Mouse (Mus musculus): ENCODE data around the gene Lgals7.
"Not testable (repeated sequence)": the region's sequence is repeated elsewhere in the genome, so short reads cannot be mapped to it uniquely, and the experiment has no call there.

Gene Lgals7

GRCm38 (mm10) chr7:28879606-28880005, 16.0 kb downstream of the Lgals7 start:
- DNase-seq, result no peak

GRCm38 (mm10) chr7:28880554-28880953, 16.9 kb downstream of the Lgals7 start:
- DNase-seq, result no peak

DNA sequence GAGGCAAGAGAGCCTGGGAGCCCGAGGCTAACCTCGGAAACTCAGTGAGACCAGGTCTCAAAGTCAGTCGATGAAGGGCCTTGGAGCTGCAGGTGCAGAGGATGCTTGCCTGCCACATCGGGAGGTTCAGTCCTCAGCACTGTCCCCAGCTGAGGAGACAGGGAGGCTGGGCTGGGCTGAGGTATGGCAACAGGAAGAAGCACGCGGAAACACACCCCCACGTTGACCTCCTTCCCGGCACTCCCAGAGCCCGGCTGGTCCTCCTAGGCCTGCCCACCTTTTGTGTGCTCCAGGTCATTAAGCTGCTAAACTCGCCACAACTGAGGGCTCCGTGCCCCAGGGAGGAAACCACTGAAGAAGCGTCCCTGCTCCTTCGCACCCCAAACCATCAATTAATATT, 17.5 kb downstream of the Lgals7 start, which contains the start of gene Capn12:
TSS of gene Capn12 (plus strand) at position 224 of the 400 bp plus-strand sequence.
- DNase-seq, result no peak

GRCm38 (mm10) chr7:28883039-28883438, 19.4 kb downstream of the Lgals7 start:
- DNase-seq, result no peak

DNA sequence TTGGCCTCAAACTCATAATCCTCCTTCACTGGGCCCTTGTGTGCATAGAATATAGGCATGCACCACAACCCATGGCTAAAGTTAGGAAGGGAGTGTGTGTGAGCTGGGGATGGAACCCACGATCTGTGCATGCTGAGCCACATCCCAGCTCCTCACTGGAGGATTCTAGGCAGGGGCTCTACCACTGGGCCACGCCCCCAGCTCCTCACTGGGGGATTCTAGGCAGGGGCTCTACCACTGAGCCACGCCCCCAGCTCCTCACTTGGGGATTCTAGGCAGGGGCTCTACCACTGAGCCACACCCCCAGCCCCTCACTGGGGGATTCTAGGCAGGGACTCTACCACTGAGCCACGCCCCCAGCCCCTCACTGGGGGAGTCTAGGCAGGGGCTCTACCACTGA, 20.1 kb downstream of the Lgals7 start:
- DNase-seq, result not testable (repeated sequence)

DNA sequence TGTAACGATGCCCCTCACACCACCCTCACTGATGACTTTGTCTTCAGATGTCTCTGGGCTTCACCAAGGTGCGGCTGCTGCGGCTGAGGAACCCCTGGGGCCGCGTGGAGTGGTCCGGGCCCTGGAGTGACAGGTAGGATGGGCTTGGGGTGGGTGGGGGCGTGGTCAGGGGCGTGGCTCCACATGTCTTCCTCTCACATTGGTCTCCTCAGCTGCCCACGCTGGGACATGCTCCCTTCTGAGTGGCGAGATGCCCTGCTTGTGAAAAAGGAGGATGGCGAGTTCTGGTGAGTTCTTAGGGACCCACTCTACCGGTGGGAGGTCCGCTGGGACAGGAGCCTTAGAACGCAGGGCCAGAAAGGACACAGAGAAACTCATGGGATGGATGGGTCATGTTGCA, 22.8 kb downstream of the Lgals7 start:
- no peak for DNase-seq

DNA sequence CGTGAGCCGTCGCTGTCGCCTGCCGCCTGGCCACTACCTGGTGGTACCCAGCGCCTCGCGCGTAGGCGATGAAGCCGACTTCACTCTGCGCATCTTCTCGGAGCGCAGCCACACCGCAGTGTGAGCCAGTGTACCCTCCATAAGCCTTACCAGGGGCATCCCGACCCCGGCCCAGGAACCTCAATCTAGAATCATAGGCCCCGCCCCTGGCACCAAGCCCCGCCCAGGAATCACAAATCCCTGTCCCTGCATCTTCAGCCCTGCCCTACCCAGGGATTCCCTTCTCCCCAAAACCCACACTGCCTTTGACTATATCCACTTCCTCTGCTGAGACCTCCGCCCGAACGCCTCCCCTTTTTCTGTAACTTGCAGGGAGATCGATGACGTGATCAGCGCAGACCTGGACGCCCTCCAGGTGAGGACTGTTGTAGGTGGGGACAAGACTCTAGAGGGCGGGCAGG, 25.1 kb downstream of the Lgals7 start:
- DNase-seq, result no peak

GRCm38 (mm10) chr7:28892601-28893000, 28.9 kb downstream of the Lgals7 start:
- no peak for DNase-seq

DNA sequence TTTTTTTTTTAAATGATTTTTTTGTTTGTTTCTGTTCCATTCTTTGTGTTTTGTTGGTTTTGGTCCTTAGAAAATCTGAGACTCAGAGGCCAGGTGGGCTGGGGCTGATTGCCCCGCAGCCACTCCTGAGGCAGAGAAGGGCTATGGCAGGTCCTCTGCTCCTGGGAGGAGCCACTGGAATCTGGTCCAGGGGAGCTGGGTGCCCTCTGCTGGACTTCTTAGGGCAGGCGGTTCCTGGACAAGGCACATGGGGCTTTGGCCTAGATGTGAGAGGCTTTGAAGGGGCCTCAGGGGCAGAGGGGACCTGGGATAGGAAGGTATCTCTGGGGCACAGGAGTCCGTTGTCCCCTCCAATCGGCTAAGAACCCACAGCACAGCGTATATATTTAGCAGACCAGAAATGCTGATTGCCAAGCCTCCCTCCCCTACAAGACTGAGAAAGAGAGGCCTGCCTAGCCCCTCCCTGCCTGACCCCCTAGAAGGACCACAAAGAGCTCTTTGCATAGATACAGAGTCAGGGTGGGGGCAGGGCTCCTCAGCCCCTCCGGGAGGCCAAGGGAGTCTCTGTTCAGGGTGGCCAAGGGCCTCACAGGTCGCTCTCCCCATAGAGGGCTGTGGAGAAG, 30.1 kb downstream of the Lgals7 start:
- DNase-seq, result no peak

GRCm38 (mm10) chr7:28894942-28895341, 31.3 kb downstream of the Lgals7 start:
- DNase-seq, result no peak

DNA sequence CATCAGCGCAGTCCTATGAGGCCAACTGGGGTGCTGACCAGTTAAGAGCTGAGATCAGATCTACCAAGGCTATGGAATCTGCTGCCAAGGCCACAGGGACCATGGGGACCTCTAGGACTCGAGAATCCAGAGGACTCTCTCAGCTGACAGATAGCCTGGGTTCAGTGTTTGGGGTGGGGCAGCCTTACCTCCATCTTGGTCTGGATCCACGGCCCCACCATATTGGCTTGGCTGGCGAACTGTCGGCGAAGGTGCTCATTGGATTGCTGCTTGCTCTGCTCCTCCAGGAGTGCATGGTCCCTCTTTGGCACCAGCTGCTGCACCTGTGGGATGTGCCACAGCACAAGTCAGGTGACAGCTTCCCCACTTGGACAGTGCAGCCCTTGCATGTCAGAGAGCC, 34.0 kb downstream of the Lgals7 start:
- DNase-seq, result no peak

DNA sequence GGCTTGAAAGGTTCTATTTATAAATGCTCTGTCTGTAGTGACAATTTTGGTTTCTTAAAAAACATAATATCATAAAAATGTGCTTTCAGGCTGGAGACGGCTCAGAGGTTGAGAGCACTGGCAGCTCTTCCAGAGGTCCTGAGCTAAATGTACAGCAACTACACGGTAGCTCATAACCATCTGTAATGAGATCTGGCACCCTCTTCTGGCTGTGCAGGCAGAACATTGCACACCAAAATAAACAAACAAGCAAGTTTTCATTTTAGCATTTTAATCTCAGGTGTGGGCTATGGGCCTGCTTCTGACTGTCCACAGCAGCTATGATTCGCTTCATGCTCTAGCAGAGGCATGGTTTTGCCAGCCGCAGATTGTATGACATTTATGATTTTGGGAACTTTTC, 36.3 kb downstream of the Lgals7 start:
- DNase-seq, result no peak

DNA sequence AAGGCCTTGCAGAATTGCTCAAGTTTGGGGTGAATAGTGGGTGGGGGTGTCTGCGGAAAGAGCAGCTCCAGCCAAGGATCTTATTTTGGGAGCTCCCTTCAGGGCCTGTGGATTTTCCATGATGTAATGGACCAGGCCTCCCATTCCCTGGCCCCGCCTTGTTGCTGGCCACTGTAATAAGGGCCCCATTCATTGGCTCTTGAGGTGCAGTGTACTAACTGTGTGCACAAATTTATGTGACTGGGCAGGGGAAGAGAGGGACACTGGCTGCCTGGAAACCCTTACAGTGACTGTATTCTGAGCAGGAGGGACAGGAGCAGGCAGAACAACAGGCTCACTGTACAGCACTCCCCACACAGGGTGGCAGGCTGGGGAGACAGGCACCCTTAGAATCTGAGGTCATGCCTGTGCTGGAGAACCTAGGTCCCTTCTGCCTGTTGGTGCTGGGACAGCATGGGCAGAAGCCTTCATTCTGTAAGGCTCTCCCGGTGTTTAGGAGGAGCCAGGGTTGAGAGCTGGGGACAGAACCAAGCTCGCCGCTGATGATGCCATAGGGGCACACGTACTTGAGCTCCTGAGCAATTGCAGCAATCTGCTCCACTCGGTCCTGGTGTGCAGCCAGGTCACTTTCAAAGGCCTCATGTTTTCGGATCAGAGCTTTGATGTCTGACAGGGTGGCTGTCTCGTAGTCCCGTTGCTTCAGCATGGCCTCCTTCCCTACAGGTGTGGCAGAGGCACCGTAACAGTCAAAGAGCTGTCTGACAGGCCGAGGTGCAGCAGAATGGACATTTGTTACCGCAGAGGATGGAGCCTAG, 37.9 kb downstream of the Lgals7 start:
- DNase-seq, result no peak

DNA sequence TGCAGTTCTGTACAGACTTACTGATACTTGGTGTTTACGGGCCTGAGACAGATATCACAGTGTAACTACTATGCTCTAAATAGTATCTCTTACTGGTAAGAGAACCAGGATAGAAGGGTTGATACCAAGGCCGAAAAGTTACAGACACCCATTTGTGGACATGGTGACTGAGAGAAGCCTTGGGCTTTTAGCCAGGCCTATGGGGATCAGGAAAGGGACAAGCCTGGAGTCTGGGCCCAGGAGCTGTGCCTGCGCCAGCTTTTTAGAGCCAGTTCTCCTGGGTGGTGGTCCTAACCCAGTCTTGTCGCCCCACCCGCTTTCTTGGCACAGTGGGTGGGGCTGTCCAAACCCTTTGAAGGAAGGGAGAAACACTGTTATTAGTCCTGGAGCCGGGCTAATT, 38.5 kb downstream of the Lgals7 start:
- no peak for DNase-seq

GRCm38 (mm10) chr7:28902809-28903208, 39.2 kb downstream of the Lgals7 start:
- DNase-seq, result no peak

- DNase-seq, result no peak
These were observed 40.1 kb downstream of the Lgals7 start for GRCm38 (mm10) chr7:28903778-28904177.

DNA sequence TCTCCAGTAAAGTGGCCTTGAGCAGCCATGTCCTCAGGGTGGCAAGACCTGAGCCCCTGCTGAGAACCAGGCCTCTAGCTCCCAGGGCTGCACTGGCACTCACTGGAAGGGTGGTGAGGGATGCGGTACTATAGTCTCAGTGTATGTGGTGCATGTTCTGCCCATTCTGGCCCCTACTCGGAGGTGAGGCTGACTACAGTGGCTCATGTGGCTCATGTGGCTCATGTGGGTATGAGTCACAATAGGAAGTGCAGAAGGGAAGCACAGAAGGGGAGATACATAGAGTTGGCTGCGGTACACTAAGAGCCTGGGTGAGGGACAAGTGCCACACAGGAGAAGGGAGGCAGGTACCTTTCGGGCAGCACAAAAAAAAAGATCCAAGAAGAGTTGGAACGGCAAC, 43.5 kb downstream of the Lgals7 start:
- no peak for DNase-seq

DNA sequence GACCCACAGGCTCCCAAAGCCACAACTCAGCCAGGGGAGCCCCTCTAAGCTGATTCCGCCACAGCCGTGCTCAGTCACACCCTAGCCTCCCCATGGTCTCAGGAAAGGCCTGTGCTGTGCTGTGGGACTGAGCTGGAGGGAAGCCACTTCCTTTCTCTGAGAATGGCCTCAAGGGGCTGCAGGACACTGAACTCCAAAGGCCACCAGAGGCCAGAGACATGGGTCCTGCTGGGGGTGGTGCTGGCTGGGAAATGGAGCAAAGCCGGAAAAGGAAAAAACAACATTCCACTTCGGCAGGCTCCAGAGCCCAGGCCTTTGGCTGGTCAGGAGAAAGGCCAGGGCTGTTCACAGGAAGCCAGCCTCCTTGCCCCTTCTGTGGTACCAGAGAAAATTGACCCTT, 48.0 kb downstream of the Lgals7 start:
- DNase-seq, result no peak

- no peak for DNase-seq
These were observed 49.5 kb downstream of the Lgals7 start for GRCm38 (mm10) chr7:28913171-28913570.
